Mouse (Mus musculus): ENCODE results near the gene Cd300lg.

- TF ChIP-seq CTCF (IDR thresholded peaks at IDR 0.05; ENCODE audit: control insufficient read depth, insufficient read depth, insufficient read length) (no peak), MAX (IDR thresholded peaks at IDR 0.05) (no peak), USF1 (IDR thresholded peaks at IDR 0.05; ENCODE audit: low read depth) (no peak), MYOD1 (IDR thresholded peaks at IDR 0.05; ENCODE audit: control insufficient read depth, insufficient read length, low read depth) (no peak), CEBPB (IDR thresholded peaks at IDR 0.05; ENCODE audit: low read depth) (no peak), MYOG (IDR thresholded peaks at IDR 0.05; ENCODE audit: control insufficient read depth, extremely low read depth, insufficient read length) (no peak)
Measured at GRCm38 (mm10) chr11:102052697-102053096, 11.4 kb downstream of the Cd300lg start.

Data from C2C12 (cell line).